Mouse (Mus musculus): ENCODE results near the gene Ppfia2. TPM values are rescaled to one million over a fixed set of nuclear protein-coding genes. Genes with fewer than 3 reads are reported as not detected.

The Ppfia2 gene
- polyA plus RNA-seq, 1 experiment = not detected

- Histone ChIP-seq H3K27me3 (ENCODE audit: control insufficient read depth, insufficient read depth, insufficient read length) (no peaks in the 10 kb centered on the region), H3K4me3 (ENCODE audit: insufficient read depth, poor library complexity, severe bottlenecking) (no peak overlapping the region), H3K79me3 (ENCODE audit: low read depth) (no peaks in the 10 kb centered on the region), H3K79me2 (ENCODE audit: control insufficient read depth, insufficient read depth) (no peaks in the 10 kb centered on the region), H3K36me3 (ENCODE audit: control insufficient read depth, insufficient read depth) (no peaks in the 10 kb centered on the region), H3ac (ENCODE audit: control insufficient read depth, insufficient read length, low read depth) (no peak overlapping the region)
- TF ChIP-seq FOSL1 (IDR thresholded peaks at IDR 0.05; ENCODE audit: insufficient read depth, low read length, poor library complexity, severe bottlenecking) = no peak
Observed at GRCm38 (mm10) chr10:106818381-106818780, 348.2 kb downstream of the Ppfia2 start.

- no peak overlapping the region for H3K4me3 ChIP-seq (ENCODE audit: insufficient read depth, poor library complexity, severe bottlenecking)
- no peaks in the 10 kb centered on the region for H3K79me2 ChIP-seq (ENCODE audit: control insufficient read depth, insufficient read depth)
- H3K27me3 ChIP-seq (ENCODE audit: control insufficient read depth, insufficient read depth, insufficient read length) = no peaks in the 10 kb centered on the region
- H3K36me3 ChIP-seq (ENCODE audit: control insufficient read depth, insufficient read depth) = no peaks in the 10 kb centered on the region
- no peaks in the 10 kb centered on the region for H3K79me3 ChIP-seq (ENCODE audit: low read depth)
- H3ac ChIP-seq (ENCODE audit: control insufficient read depth, insufficient read length, low read depth) = no peak overlapping the region
- TF ChIP-seq MYOD1 (IDR thresholded peaks at IDR 0.05; ENCODE audit: control insufficient read depth, insufficient read length, low read depth) (no peak), FOSL1 (IDR thresholded peaks at IDR 0.05; ENCODE audit: insufficient read depth, low read length, poor library complexity, severe bottlenecking) (no peak), USF1 (IDR thresholded peaks at IDR 0.05; ENCODE audit: low read depth) (no peak), CTCF (IDR thresholded peaks at IDR 0.05; ENCODE audit: control insufficient read depth, insufficient read depth, insufficient read length) (no peak)
Observed at GRCm38 (mm10) chr10:106824215-106824614, 354.1 kb downstream of the Ppfia2 start.

GRCm38 (mm10) chr10:106838476-106838875 is 368.3 kb downstream of the Ppfia2 start:
- no peaks in the 10 kb centered on the region for H3K79me3 ChIP-seq (ENCODE audit: low read depth)
- no peak overlapping the region for H3ac ChIP-seq (ENCODE audit: control insufficient read depth, insufficient read length, low read depth)
- no peaks in the 10 kb centered on the region for H3K27me3 ChIP-seq (ENCODE audit: control insufficient read depth, insufficient read depth, insufficient read length)
- no peak overlapping the region for H3K4me3 ChIP-seq (ENCODE audit: insufficient read depth, poor library complexity, severe bottlenecking)
- H3K79me2 ChIP-seq (ENCODE audit: control insufficient read depth, insufficient read depth) = no peaks in the 10 kb centered on the region
- H3K36me3 ChIP-seq (ENCODE audit: control insufficient read depth, insufficient read depth) = no peaks in the 10 kb centered on the region
- TF ChIP-seq MYOD1 (IDR thresholded peaks at IDR 0.05; ENCODE audit: control insufficient read depth, insufficient read length, low read depth) (no peak), FOSL1 (IDR thresholded peaks at IDR 0.05; ENCODE audit: insufficient read depth, low read length, poor library complexity, severe bottlenecking) (no peak), MAX (IDR thresholded peaks at IDR 0.05) (no peak), USF1 (IDR thresholded peaks at IDR 0.05; ENCODE audit: low read depth) (no peak), CEBPB (IDR thresholded peaks at IDR 0.05; ENCODE audit: low read depth) (no peak), CTCF (IDR thresholded peaks at IDR 0.05; ENCODE audit: control insufficient read depth, insufficient read depth, insufficient read length) (no peak), MYOG (IDR thresholded peaks at IDR 0.05; ENCODE audit: control insufficient read depth, extremely low read depth, insufficient read length) (no peak)

- TF ChIP-seq MAX (IDR thresholded peaks at IDR 0.05) = no peak
- no peak for TF ChIP-seq CTCF (IDR thresholded peaks at IDR 0.05; ENCODE audit: control insufficient read depth, insufficient read depth, insufficient read length)
- no peak for TF ChIP-seq MYOD1 (IDR thresholded peaks at IDR 0.05; ENCODE audit: control insufficient read depth, insufficient read length, low read depth)
- TF ChIP-seq CEBPB (IDR thresholded peaks at IDR 0.05; ENCODE audit: low read depth) = no peak
- TF ChIP-seq FOSL1 (IDR thresholded peaks at IDR 0.05; ENCODE audit: insufficient read depth, low read length, poor library complexity, severe bottlenecking) = no peak
- TF ChIP-seq MYOG (IDR thresholded peaks at IDR 0.05; ENCODE audit: control insufficient read depth, extremely low read depth, insufficient read length) = no peak
- no peak for TF ChIP-seq USF1 (IDR thresholded peaks at IDR 0.05; ENCODE audit: low read depth)
- Histone ChIP-seq H3K79me3 (ENCODE audit: low read depth) (no peaks in the 10 kb centered on the region), H3K4me3 (ENCODE audit: insufficient read depth, poor library complexity, severe bottlenecking) (no peak overlapping the region), H3K79me2 (ENCODE audit: control insufficient read depth, insufficient read depth) (no peaks in the 10 kb centered on the region), H3ac (ENCODE audit: control insufficient read depth, insufficient read length, low read depth) (no peak overlapping the region), H3K36me3 (ENCODE audit: control insufficient read depth, insufficient read depth) (no peaks in the 10 kb centered on the region), H3K27me3 (ENCODE audit: control insufficient read depth, insufficient read depth, insufficient read length) (no peaks in the 10 kb centered on the region)
Observed at GRCm38 (mm10) chr10:106858106-106858505, 388.0 kb downstream of the Ppfia2 start.

GRCm38 (mm10) chr10:106870233-106870632 is 400.1 kb downstream of the Ppfia2 start:
- no peaks in the 10 kb centered on the region for H3K36me3 ChIP-seq (ENCODE audit: control insufficient read depth, insufficient read depth)
- TF ChIP-seq CEBPB (IDR thresholded peaks at IDR 0.05; ENCODE audit: low read depth) (no peak), MYOD1 (IDR thresholded peaks at IDR 0.05; ENCODE audit: control insufficient read depth, insufficient read length, low read depth) (no peak), MAX (IDR thresholded peaks at IDR 0.05) (no peak), FOSL1 (IDR thresholded peaks at IDR 0.05; ENCODE audit: insufficient read depth, low read length, poor library complexity, severe bottlenecking) (no peak), USF1 (IDR thresholded peaks at IDR 0.05; ENCODE audit: low read depth) (no peak), MYOG (IDR thresholded peaks at IDR 0.05; ENCODE audit: control insufficient read depth, extremely low read depth, insufficient read length) (no peak), CTCF (IDR thresholded peaks at IDR 0.05; ENCODE audit: control insufficient read depth, insufficient read depth, insufficient read length) (no peak)
- no peaks in the 10 kb centered on the region for H3K79me3 ChIP-seq (ENCODE audit: low read depth)
- no peak overlapping the region for H3ac ChIP-seq (ENCODE audit: control insufficient read depth, insufficient read length, low read depth)
- H3K79me2 ChIP-seq (ENCODE audit: control insufficient read depth, insufficient read depth) = no peaks in the 10 kb centered on the region
- no peak overlapping the region for H3K4me3 ChIP-seq (ENCODE audit: insufficient read depth, poor library complexity, severe bottlenecking)
- no peaks in the 10 kb centered on the region for H3K27me3 ChIP-seq (ENCODE audit: control insufficient read depth, insufficient read depth, insufficient read length)

GRCm38 (mm10) chr10:106871847-106872246 is 401.7 kb downstream of the Ppfia2 start:
- no peaks in the 10 kb centered on the region for H3K79me3 ChIP-seq (ENCODE audit: low read depth)
- H3K79me2 ChIP-seq (ENCODE audit: control insufficient read depth, insufficient read depth) = no peaks in the 10 kb centered on the region
- H3K27me3 ChIP-seq (ENCODE audit: control insufficient read depth, insufficient read depth, insufficient read length) = no peaks in the 10 kb centered on the region
- no peaks in the 10 kb centered on the region for H3K36me3 ChIP-seq (ENCODE audit: control insufficient read depth, insufficient read depth)
- TF ChIP-seq MYOD1 (IDR thresholded peaks at IDR 0.05; ENCODE audit: control insufficient read depth, insufficient read length, low read depth) (no peak), CEBPB (IDR thresholded peaks at IDR 0.05; ENCODE audit: low read depth) (no peak), USF1 (IDR thresholded peaks at IDR 0.05; ENCODE audit: low read depth) (no peak), MYOG (IDR thresholded peaks at IDR 0.05; ENCODE audit: control insufficient read depth, extremely low read depth, insufficient read length) (no peak), CTCF (IDR thresholded peaks at IDR 0.05; ENCODE audit: control insufficient read depth, insufficient read depth, insufficient read length) (no peak), FOSL1 (IDR thresholded peaks at IDR 0.05; ENCODE audit: insufficient read depth, low read length, poor library complexity, severe bottlenecking) (no peak), MAX (IDR thresholded peaks at IDR 0.05) (no peak)
- no peak overlapping the region for H3ac ChIP-seq (ENCODE audit: control insufficient read depth, insufficient read length, low read depth)
- H3K4me3 ChIP-seq (ENCODE audit: insufficient read depth, poor library complexity, severe bottlenecking) = no peak overlapping the region

Measured in C2C12 (cell line).